ENCODE assay signal across 21 mouse cellular contexts in the genomic region with DNA sequence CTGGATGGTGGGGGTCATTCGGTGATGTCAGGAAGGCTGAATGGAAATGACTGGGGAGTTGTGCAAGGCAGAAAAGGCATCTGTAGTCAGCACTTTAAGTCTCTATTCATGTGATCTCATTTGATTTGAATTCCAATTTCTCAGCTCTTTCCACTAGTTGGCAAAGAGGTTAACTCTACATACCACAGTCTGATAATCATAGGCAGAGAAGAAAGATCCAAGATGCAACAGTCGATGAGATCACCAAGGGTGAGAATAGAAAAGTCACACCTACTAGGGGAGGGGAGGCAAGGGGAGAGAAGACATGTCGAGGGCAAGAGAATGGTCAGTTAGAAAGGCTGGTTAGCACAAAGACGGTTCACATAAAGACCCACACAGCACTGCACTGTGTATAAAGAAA. TPM values are rescaled to one million over a fixed set of nuclear protein-coding genes. Genes with fewer than 3 reads are reported as not detected.
A peak's percentile ranks its signal among the peaks of the same experiment; 100 is the strongest.
DNase-seq lines count a peak whose midpoint lies in the region; ATAC-seq and TF ChIP-seq lines count a peak whose summit lies in the region.
"Had no signal": no experiment of that assay in that cellular context is flagged by ENCODE, and none has a peak within 500 bp of the region (broad histone marks: within the 10 kb centered on the region; RNA-seq: fewer than 3 reads in every experiment).

No protein-coding gene starts in this region.

- 0 out of 2 replicates have a peak, but pooled peaks cover 9% of the 10 kb centered on the region for H3K4me1 ChIP-seq in heart, postnatal 0 days (ENCODE audit: control insufficient read depth, insufficient read depth)
- H3K4me1 ChIP-seq in midbrain, embryonic 11.5 days (ENCODE audit: control insufficient read depth, insufficient read depth, low read length), result no peaks in the 10 kb centered on the region
- H3K4me1 ChIP-seq in midbrain, embryonic 16.5 days (ENCODE audit: control insufficient read depth, insufficient read depth, low read length), result no peaks in the 10 kb centered on the region
- H3K4me1 ChIP-seq: forebrain, embryonic 10.5 days; hindbrain, embryonic 13.5 days had no signal

- no peak for TF ChIP-seq CTCF in heart, postnatal 0 days (IDR thresholded peaks at IDR 0.05; ENCODE audit: low read depth)
- TF ChIP-seq CTCF in brain, embryonic 14.5 days (IDR thresholded peaks at IDR 0.05; ENCODE audit: borderline replicate concordance, extremely low read depth, insufficient read depth, insufficient read length), result no peak

- DNase-seq in heart, postnatal 0 days (ENCODE audit: low spot score), result no peak
- no peak for DNase-seq in heart, postnatal 4 days
- DNase-seq in midbrain, embryonic 11.5 days (ENCODE audit: low spot score, missing footprints), result peak; percentile 6
- DNase-seq in brain, embryonic 14.5 days (ENCODE audit: low read depth), result peak; percentile 10
- DNase-seq in frontal cortex, postnatal 25 days (ENCODE audit: low spot score in 2 of 2), result no peak
- no peak for DNase-seq in left cerebral cortex, adult 18-20 months (ENCODE audit: low spot score in 2 of 2)
- DNase-seq: adrenal gland, postnatal 14 days; cerebellum, adult 18-20 months; cerebellum, adult 9-11 months; cerebellum, postnatal 36 days; gastrocnemius, postnatal 10 days; heart, postnatal 10 days had no signal

- TF ChIP-seq POLR2A in brain, embryonic 14.5 days (IDR thresholded peaks at IDR 0.05; ENCODE audit: borderline replicate concordance, extremely low read depth, insufficient read depth, insufficient read length, poor library complexity, severe bottlenecking), result no peak

- no peaks in the 10 kb centered on the region for H3K27me3 ChIP-seq in heart, postnatal 0 days (ENCODE audit: control insufficient read depth, insufficient read depth, low read length)
- H3K27me3 ChIP-seq in midbrain, embryonic 11.5 days (ENCODE audit: control insufficient read depth, insufficient read depth, low read length), result no peaks in the 10 kb centered on the region
- no peaks in the 10 kb centered on the region for H3K27me3 ChIP-seq in midbrain, embryonic 16.5 days (ENCODE audit: control insufficient read depth, insufficient read depth, low read depth, low read length)
- H3K27me3 ChIP-seq: embryonic facial prominence, embryonic 13.5 days; heart, embryonic 13.5 days; hindbrain, embryonic 13.5 days had no signal

- WGBS in heart, postnatal 0 days, result 65% methylated on average over 4 of the region's 4 CpGs
- 90% methylated on average over 4 of the region's 4 CpGs for WGBS in midbrain, embryonic 11.5 days
- WGBS in midbrain, embryonic 16.5 days, result 83% methylated on average over 4 of the region's 4 CpGs

- H3K27ac ChIP-seq in heart, postnatal 0 days (ENCODE audit: low read depth), result no peak overlapping the region
- no peak overlapping the region for H3K27ac ChIP-seq in midbrain, embryonic 11.5 days (ENCODE audit: low read depth, low read length)
- no peak overlapping the region for H3K27ac ChIP-seq in midbrain, embryonic 16.5 days (ENCODE audit: low read length)
- H3K27ac ChIP-seq: forebrain, embryonic 10.5 days; hindbrain, embryonic 13.5 days; hindbrain, postnatal 0 days had no signal

- H3K36me3 ChIP-seq in heart, postnatal 0 days (replicated peaks; ENCODE audit: control insufficient read depth, insufficient read depth, low read length), result no peaks in the 10 kb centered on the region
- H3K36me3 ChIP-seq in midbrain, embryonic 11.5 days (ENCODE audit: control insufficient read depth, insufficient read depth, low read length), result no peaks in the 10 kb centered on the region
- no peaks in the 10 kb centered on the region for H3K36me3 ChIP-seq in midbrain, embryonic 16.5 days (ENCODE audit: control insufficient read depth, insufficient read depth, low read length)
- H3K36me3 ChIP-seq: embryonic facial prominence, embryonic 13.5 days; forebrain, embryonic 10.5 days; heart, embryonic 13.5 days; hindbrain, embryonic 13.5 days had no signal

- H3K9me3 ChIP-seq in heart, postnatal 0 days (replicated peaks; ENCODE audit: control insufficient read depth, low read length), result no peaks in the 10 kb centered on the region
- no peaks in the 10 kb centered on the region for H3K9me3 ChIP-seq in midbrain, embryonic 11.5 days (ENCODE audit: control insufficient read depth, low read length)
- H3K9me3 ChIP-seq in midbrain, embryonic 16.5 days (replicated peaks; ENCODE audit: control insufficient read depth, low read length, poor library complexity, severe bottlenecking), result no peaks in the 10 kb centered on the region
- H3K9me3 ChIP-seq: embryonic facial prominence, embryonic 13.5 days; forebrain, embryonic 10.5 days; heart, embryonic 13.5 days; hindbrain, embryonic 13.5 days had no signal

- TF ChIP-seq EP300 in heart, postnatal 0 days (IDR thresholded peaks at IDR 0.05; ENCODE audit: low read depth), result no peak

- H3K9ac ChIP-seq in heart, postnatal 0 days (replicated peaks; ENCODE audit: low read depth, low read length), result no peak overlapping the region
- no peak overlapping the region for H3K9ac ChIP-seq in midbrain, embryonic 11.5 days (ENCODE audit: low read length)
- no peak overlapping the region for H3K9ac ChIP-seq in midbrain, embryonic 16.5 days (ENCODE audit: low read depth, low read length)
- H3K9ac ChIP-seq: embryonic facial prominence, embryonic 13.5 days; heart, embryonic 13.5 days; hindbrain, embryonic 13.5 days had no signal

- H3K4me3 ChIP-seq in heart, postnatal 0 days (ENCODE audit: low read depth, low read length), result no peak overlapping the region
- H3K4me3 ChIP-seq in midbrain, embryonic 11.5 days (ENCODE audit: low read depth, low read length), result no peak overlapping the region
- H3K4me3 ChIP-seq in midbrain, embryonic 16.5 days (ENCODE audit: low read depth, low read length), result no peak overlapping the region
- H3K4me3 ChIP-seq: embryonic facial prominence, embryonic 13.5 days; forebrain, embryonic 10.5 days; heart, embryonic 13.5 days; hindbrain, embryonic 13.5 days had no signal

- H3K4me2 ChIP-seq in heart, postnatal 0 days (ENCODE audit: low read depth, low read length), result no peak overlapping the region
- H3K4me2 ChIP-seq in midbrain, embryonic 11.5 days, result no peak overlapping the region
- H3K4me2 ChIP-seq in midbrain, embryonic 16.5 days (ENCODE audit: low read length), result no peak overlapping the region
- H3K4me2 ChIP-seq: embryonic facial prominence, embryonic 13.5 days; heart, embryonic 13.5 days; hindbrain, embryonic 13.5 days had no signal

- peak; percentile 60 for ATAC-seq in heart, postnatal 0 days (ENCODE audit: insufficient read depth, low read depth)
- ATAC-seq in midbrain, embryonic 11.5 days (ENCODE audit: low FRiP score), result no peak
- no peak for ATAC-seq in midbrain, embryonic 16.5 days
- ATAC-seq in granulocyte monocyte progenitor cell, adult 5-6 weeks (replicated peaks; ENCODE audit: poor library complexity, severe bottlenecking), result no peak
- ATAC-seq: activated CD4-positive, CD25-positive, alpha-beta regulatory T cell, adult 4 months; forebrain, embryonic 14.5 days; hindbrain, postnatal 0 days had no signal

RNA-seq across cellular contexts. Expression of a gene that starts 27.1 kb away (rescaled TPM):
- 16.3 and 17.2 TPM in 2 replicates for total RNA-seq in heart, postnatal 0 days (2014; rRNA removed; ENCODE audit: low replicate concordance)
- 7.1 and 7.8 TPM in 2 replicates for polyA plus RNA-seq in heart, postnatal 0 days (2015; fragmentation: Nextera tagmentation; extraction: Ambion mirVana)
- total RNA-seq in heart, postnatal 4 days (2021), result 10 to 100 TPM; 27.6 to 27.9 TPM
- polyA plus RNA-seq in midbrain, embryonic 11.5 days (2014; fragmentation: Nextera tagmentation; extraction: Ambion mirVana), result 23.1 and 24.0 TPM in 2 replicates
- polyA plus RNA-seq in midbrain, embryonic 16.5 days (2015; fragmentation: Nextera tagmentation; extraction: Ambion mirVana), result 26.3 and 28.9 TPM in 2 replicates
- polyA plus RNA-seq in brain, embryonic 14.5 days (2012; rRNA removed), result 15.3 and 22.9 TPM in 2 replicates
- total RNA-seq in granulocyte monocyte progenitor cell, adult 5-6 weeks (2014; fragmentation: Nextera tagmentation), result 13.4 and 17.7 TPM in 2 replicates
- total RNA-seq in granulocyte monocyte progenitor cell, adult 5-6 weeks (2017), result 18.0 and 27.9 TPM in 2 replicates
- 10 to 100 TPM; 85.3 to 87.1 TPM for total RNA-seq in left cerebral cortex, adult 18-20 months (2021)

Comparison
In these comparisons a context has a peak if more than half of its experiments do, and no peak if none do; other contexts are left out.
1. DNase-seq: peak in midbrain, embryonic 11.5 days (single experiment) and brain, embryonic 14.5 days (single experiment); none in heart, postnatal 0 days (single experiment), heart, postnatal 4 days (single experiment), frontal cortex, postnatal 25 days (0 of 2) and left cerebral cortex, adult 18-20 months (0 of 2).